Comparison of ENCODE assay signal across 8 mouse cellular contexts in genomic region chr1:152090564-152091545, GRCm38 (mm10). TPM values are rescaled to one million over a fixed set of nuclear protein-coding genes. Genes with fewer than 3 reads are reported as not detected.
A peak's percentile ranks its signal among the peaks of the same experiment; 100 is the strongest.
DNase-seq lines count a peak whose midpoint lies in the region; ATAC-seq and TF ChIP-seq lines count a peak whose summit lies in the region.

No protein-coding gene starts in this region.

- H3K9ac ChIP-seq in forebrain, embryonic 11.5 days (ENCODE audit: low read length) = peak overlapping the region; percentile 91
- peak overlapping the region; percentile 94 for H3K9ac ChIP-seq in lung, embryonic 15.5 days

- TF ChIP-seq POLR2A in bone marrow, adult 2 months (IDR thresholded peaks at IDR 0.05; ENCODE audit: borderline replicate concordance, control insufficient read depth, low read depth, low read length) = no peak

- no peaks in the 10 kb centered on the region for H3K36me3 ChIP-seq in forebrain, embryonic 11.5 days (ENCODE audit: control insufficient read depth, insufficient read depth, low read length)
- no peaks in the 10 kb centered on the region for H3K36me3 ChIP-seq in lung, embryonic 15.5 days

- 14% methylated on average over 36 of the region's 36 CpGs for WGBS in bone marrow, adult 2 months
- under 1% methylated on average over 36 of the region's 36 CpGs for WGBS in forebrain, embryonic 11.5 days
- 2% methylated on average over 36 of the region's 36 CpGs for WGBS in lung, embryonic 15.5 days

- H3K9me3 ChIP-seq in forebrain, embryonic 11.5 days (ENCODE audit: control insufficient read depth, low read length) = no peaks in the 10 kb centered on the region
- H3K9me3 ChIP-seq in lung, embryonic 15.5 days = no peaks in the 10 kb centered on the region

- no peak for TF ChIP-seq CTCF in bone marrow, adult 2 months (IDR thresholded peaks at IDR 0.05; ENCODE audit: control insufficient read depth, insufficient read depth, low read length)

- peak overlapping the region; percentile 84 for H3K4me2 ChIP-seq in forebrain, embryonic 11.5 days (ENCODE audit: low read depth, low read length, severe bottlenecking)
- peak overlapping the region; percentile 94 for H3K4me2 ChIP-seq in lung, embryonic 15.5 days

- intact Hi-C loops in heart, postnatal 10 days (cut with DNase I) = loop anchor here (1.0 to 5.0 kb wide), 2 partner anchors 126 to 270 kb away; no protein-coding TSS in a partner anchor

- H3K27ac ChIP-seq in bone marrow, adult 2 months (ENCODE audit: control insufficient read depth, insufficient read depth, low read depth, low read length, poor library complexity) = no peak overlapping the region; the same call in 1 of the 2 replicates
- peak overlapping the region; percentile 85 for H3K27ac ChIP-seq in forebrain, embryonic 11.5 days (ENCODE audit: low read depth, low read length)
- peak overlapping the region; percentile 67 for H3K27ac ChIP-seq in lung, embryonic 15.5 days

- no peaks in the 10 kb centered on the region for H3K4me1 ChIP-seq in bone marrow, adult 2 months (ENCODE audit: control insufficient read depth, insufficient read depth, low read length)
- peaks cover 12% of the 10 kb centered on the region for H3K4me1 ChIP-seq in forebrain, embryonic 11.5 days (replicated peaks; ENCODE audit: control insufficient read depth, insufficient read depth, low read length)
- H3K4me1 ChIP-seq in lung, embryonic 15.5 days = peaks cover 24% of the 10 kb centered on the region

- peak; percentile 72 for DNase-seq in MN1 (ENCODE audit: low spot score)
- DNase-seq in forebrain, embryonic 11.5 days (ENCODE audit: low spot score) = no peak
- DNase-seq in heart, postnatal 10 days = peak; percentile 67 to 70
- peak; percentile 39 to 56 for DNase-seq in kidney, postnatal 36 days
- DNase-seq in ovary, postnatal 36 days (ENCODE audit: low spot score) = peak; percentile 47

- no peaks in the 10 kb centered on the region for H3K27me3 ChIP-seq in forebrain, embryonic 11.5 days (ENCODE audit: control insufficient read depth, insufficient read depth, low read length)
- H3K27me3 ChIP-seq in lung, embryonic 15.5 days = no peaks in the 10 kb centered on the region

- peak; percentile 76 for ATAC-seq in forebrain, embryonic 11.5 days (replicated peaks; ENCODE audit: low FRiP score)
- ATAC-seq in lung, embryonic 15.5 days (ENCODE audit: borderline replicate concordance, extremely low read depth, low FRiP score, low TSS enrichment) = peak; percentile 62
- no peak for ATAC-seq in megakaryocyte-erythroid progenitor cell, adult 5-6 weeks (replicated peaks; ENCODE audit: low FRiP score, low TSS enrichment, poor library complexity, severe bottlenecking)

- H3K4me3 ChIP-seq in bone marrow, adult 2 months (replicated peaks; ENCODE audit: control insufficient read depth, low read depth, low read length) = peak overlapping the region; percentile 76
- peak overlapping the region; percentile 86 for H3K4me3 ChIP-seq in forebrain, embryonic 11.5 days (ENCODE audit: low read depth, low read length)
- H3K4me3 ChIP-seq in lung, embryonic 15.5 days = peak overlapping the region; percentile 95

RNA-seq across cellular contexts. Expression of gene 1700025G04Rik, which starts 0.9 kb away (rescaled TPM):
- 0.92 and 1.8 TPM in 2 replicates for polyA plus RNA-seq in bone marrow, adult 2 months (2011; ENCODE audit: insufficient read depth, insufficient read length, low replicate concordance, missing spikeins)
- polyA plus RNA-seq in forebrain, embryonic 11.5 days (2014; fragmentation: Nextera tagmentation; extraction: Ambion mirVana) = 25.6 and 28.7 TPM in 2 replicates
- 10 to 100 TPM; 56.4 to 60.5 TPM for total RNA-seq in heart, postnatal 10 days (2021)
- 23.5 and 27.0 TPM in 2 replicates for polyA plus RNA-seq in lung, embryonic 15.5 days (2015; fragmentation: Nextera tagmentation; extraction: Ambion mirVana)
- total RNA-seq in megakaryocyte-erythroid progenitor cell, adult 5-6 weeks (2014; fragmentation: Nextera tagmentation) = 0.04 and 0.25 TPM in 2 replicates
- 1.7 and 2.0 TPM in 2 replicates for total RNA-seq in megakaryocyte-erythroid progenitor cell, adult 5-6 weeks (2017)
